Mouse (Mus musculus): Measurements from ENCODE around the gene Olfr1037. TPM values are rescaled to one million over a fixed set of nuclear protein-coding genes. Genes with fewer than 3 reads are reported as not detected.
"Not testable (repeated sequence)": the region's sequence is repeated elsewhere in the genome, so short reads cannot be mapped to it uniquely, and the experiment has no call there.

The Olfr1037 gene
- polyA plus RNA-seq (2014; fragmentation: Nextera tagmentation; extraction: Ambion mirVana) = not detected in 2 replicates

- 92% methylated on average over 2 of the region's 2 CpGs for WGBS
- Histone ChIP-seq H3K9ac (ENCODE audit: low read depth, low read length) (no peak within 1 kb of the TSS), H3K36me3 (ENCODE audit: control insufficient read depth, insufficient read depth, low read length) (no peaks in the 10 kb centered on the region), H3K4me2 (replicated peaks; ENCODE audit: low read depth, low read length) (no peak within 1 kb of the TSS), H3K4me3 (ENCODE audit: low read length) (no peak within 1 kb of the TSS), H3K9me3 (ENCODE audit: control insufficient read depth, low read length) (no peaks in the 10 kb centered on the region), H3K27ac (ENCODE audit: low read depth, low read length) (no peak within 1 kb of the TSS), H3K4me1 (ENCODE audit: control insufficient read depth, insufficient read depth, low read length) (no peaks in the 10 kb centered on the region), H3K27me3 (ENCODE audit: control insufficient read depth, insufficient read depth, low read length) (no peaks in the 10 kb centered on the region)
- ATAC-seq (ENCODE audit: low FRiP score, low TSS enrichment) = no peak
These were observed at the start of gene Olfr1037 for GRCm38 (mm10) chr2:86087285-86087684. Gene Olfr1037, minus strand, starts transcription at chr2:86087385.

- 88% methylated on average over 1 of the region's 1 CpGs for WGBS
- Histone ChIP-seq H3K27ac (ENCODE audit: low read depth, low read length) (no peak within 1 kb of the TSS), H3K4me3 (ENCODE audit: low read length) (no peak within 1 kb of the TSS), H3K4me2 (replicated peaks; ENCODE audit: low read depth, low read length) (no peak within 1 kb of the TSS), H3K36me3 (ENCODE audit: control insufficient read depth, insufficient read depth, low read length) (no peaks in the 10 kb centered on the region), H3K27me3 (ENCODE audit: control insufficient read depth, insufficient read depth, low read length) (no peaks in the 10 kb centered on the region), H3K4me1 (ENCODE audit: control insufficient read depth, insufficient read depth, low read length) (no peaks in the 10 kb centered on the region), H3K9me3 (ENCODE audit: control insufficient read depth, low read length) (no peaks in the 10 kb centered on the region), H3K9ac (ENCODE audit: low read depth, low read length) (no peak within 1 kb of the TSS)
- ATAC-seq (ENCODE audit: low FRiP score, low TSS enrichment) = no peak
These were observed 48.6 kb upstream of the Olfr1037 start, which contains the start of gene Olfr1039 for GRCm38 (mm10) chr2:86135828-86136227. Gene Olfr1039, minus strand, starts transcription at chr2:86135928.

- H3K9ac ChIP-seq (ENCODE audit: low read depth, low read length); H3K4me1 ChIP-seq (ENCODE audit: control insufficient read depth, insufficient read depth, low read length); H3K9me3 ChIP-seq (ENCODE audit: control insufficient read depth, low read length); H3K27ac ChIP-seq (ENCODE audit: low read depth, low read length); H3K4me2 ChIP-seq (replicated peaks; ENCODE audit: low read depth, low read length); ATAC-seq (ENCODE audit: low FRiP score, low TSS enrichment); H3K27me3 ChIP-seq (ENCODE audit: control insufficient read depth, insufficient read depth, low read length); H3K4me3 ChIP-seq (ENCODE audit: low read length); H3K36me3 ChIP-seq (ENCODE audit: control insufficient read depth, insufficient read depth, low read length): not testable (repeated sequence)
- 95% methylated on average over 1 of the region's 1 CpGs for WGBS
These were observed 6.7 kb downstream of the Olfr1037 start for GRCm38 (mm10) chr2:86080478-86080877.

GRCm38 (mm10) chr2:86073692-86074091, 13.5 kb downstream of the Olfr1037 start, which contains the start of gene Olfr1036:
Gene Olfr1036, plus strand, starts transcription at chr2:86073992.
- H3K36me3 ChIP-seq (ENCODE audit: control insufficient read depth, insufficient read depth, low read length); H3K4me3 ChIP-seq (ENCODE audit: low read length); H3K9me3 ChIP-seq (ENCODE audit: control insufficient read depth, low read length); H3K27me3 ChIP-seq (ENCODE audit: control insufficient read depth, insufficient read depth, low read length); ATAC-seq (ENCODE audit: low FRiP score, low TSS enrichment); H3K9ac ChIP-seq (ENCODE audit: low read depth, low read length); H3K27ac ChIP-seq (ENCODE audit: low read depth, low read length); H3K4me2 ChIP-seq (replicated peaks; ENCODE audit: low read depth, low read length); H3K4me1 ChIP-seq (ENCODE audit: control insufficient read depth, insufficient read depth, low read length): not testable (repeated sequence)

- 93% methylated on average over 8 of the region's 8 CpGs for WGBS
- Histone ChIP-seq H3K27ac (ENCODE audit: low read depth, low read length) (no peak overlapping the region), H3K4me1 (ENCODE audit: control insufficient read depth, insufficient read depth, low read length) (no peaks in the 10 kb centered on the region), H3K9me3 (ENCODE audit: control insufficient read depth, low read length) (no peaks in the 10 kb centered on the region), H3K36me3 (ENCODE audit: control insufficient read depth, insufficient read depth, low read length) (no peaks in the 10 kb centered on the region), H3K4me2 (replicated peaks; ENCODE audit: low read depth, low read length) (no peak overlapping the region), H3K27me3 (ENCODE audit: control insufficient read depth, insufficient read depth, low read length) (no peaks in the 10 kb centered on the region), H3K9ac (ENCODE audit: low read depth, low read length) (no peak overlapping the region), H3K4me3 (ENCODE audit: low read length) (no peak overlapping the region)
- no peak for ATAC-seq (ENCODE audit: low FRiP score, low TSS enrichment)
These were observed 17.0 kb downstream of the Olfr1037 start for GRCm38 (mm10) chr2:86070189-86070588.

GRCm38 (mm10) chr2:86063766-86064165, 23.4 kb downstream of the Olfr1037 start:
- not testable (repeated sequence) for H3K27me3 ChIP-seq (ENCODE audit: control insufficient read depth, insufficient read depth, low read length); H3K9ac ChIP-seq (ENCODE audit: low read depth, low read length); H3K36me3 ChIP-seq (ENCODE audit: control insufficient read depth, insufficient read depth, low read length); H3K4me2 ChIP-seq (replicated peaks; ENCODE audit: low read depth, low read length); H3K4me1 ChIP-seq (ENCODE audit: control insufficient read depth, insufficient read depth, low read length); H3K4me3 ChIP-seq (ENCODE audit: low read length); ATAC-seq (ENCODE audit: low FRiP score, low TSS enrichment); H3K27ac ChIP-seq (ENCODE audit: low read depth, low read length); H3K9me3 ChIP-seq (ENCODE audit: control insufficient read depth, low read length)
- WGBS = 96% methylated on average over 2 of the region's 2 CpGs

GRCm38 (mm10) chr2:86050777-86051176, 36.4 kb downstream of the Olfr1037 start:
- H3K27ac ChIP-seq (ENCODE audit: low read depth, low read length); H3K4me3 ChIP-seq (ENCODE audit: low read length); ATAC-seq (ENCODE audit: low FRiP score, low TSS enrichment); H3K9ac ChIP-seq (ENCODE audit: low read depth, low read length); H3K9me3 ChIP-seq (ENCODE audit: control insufficient read depth, low read length); H3K4me1 ChIP-seq (ENCODE audit: control insufficient read depth, insufficient read depth, low read length); H3K36me3 ChIP-seq (ENCODE audit: control insufficient read depth, insufficient read depth, low read length); H3K27me3 ChIP-seq (ENCODE audit: control insufficient read depth, insufficient read depth, low read length); H3K4me2 ChIP-seq (replicated peaks; ENCODE audit: low read depth, low read length): not testable (repeated sequence)

GRCm38 (mm10) chr2:86045561-86045960, 41.6 kb downstream of the Olfr1037 start, which contains the start of gene Olfr1034:
Gene Olfr1034, plus strand, starts transcription at chr2:86045861.
- ATAC-seq (ENCODE audit: low FRiP score, low TSS enrichment) = no peak
- H3K4me2 ChIP-seq (replicated peaks; ENCODE audit: low read depth, low read length) = no peak within 1 kb of the TSS
- H3K27me3 ChIP-seq (ENCODE audit: control insufficient read depth, insufficient read depth, low read length) = no peaks in the 10 kb centered on the region

More at GRCm38 (mm10) chr2:86045561-86045960, 41.6 kb downstream of the Olfr1037 start, which contains the start of gene Olfr1034:
- Histone ChIP-seq H3K9me3 (ENCODE audit: control insufficient read depth, low read length) (no peaks in the 10 kb centered on the region), H3K36me3 (ENCODE audit: control insufficient read depth, insufficient read depth, low read length) (no peaks in the 10 kb centered on the region), H3K4me3 (ENCODE audit: low read length) (no peak within 1 kb of the TSS), H3K27ac (ENCODE audit: low read depth, low read length) (no peak within 1 kb of the TSS), H3K4me1 (ENCODE audit: control insufficient read depth, insufficient read depth, low read length) (no peaks in the 10 kb centered on the region), H3K9ac (ENCODE audit: low read depth, low read length) (no peak within 1 kb of the TSS)
